Comparison of ENCODE assay signal across 19 mouse cellular contexts in genomic region chr4:149663849-149664503, GRCm38 (mm10). TPM values are rescaled to one million over a fixed set of nuclear protein-coding genes. Genes with fewer than 3 reads are reported as not detected.
DNase-seq lines count a peak whose midpoint lies in the region; ATAC-seq lines count a peak whose summit lies in the region.
"Had no signal": no experiment of that assay in that cellular context is flagged by ENCODE, and none has a peak within 500 bp of the region (broad histone marks: within the 10 kb centered on the region; RNA-seq: fewer than 3 reads in every experiment).

No protein-coding gene starts in this region.

- 0 out of 2 replicates have a peak, but pooled peaks have one; percentile 20 for ATAC-seq in granulocyte monocyte progenitor cell, adult 5-6 weeks (replicated peaks; ENCODE audit: poor library complexity, severe bottlenecking)
- ATAC-seq: forebrain, postnatal 0 days; intestine, embryonic 15.5 days; lung, postnatal 0 days; midbrain, embryonic 16.5 days had no signal

- peak; percentile 33 to 36 for DNase-seq in lung, adult 18-20 months
- no peak for DNase-seq in lung, postnatal 25 days (ENCODE audit: low spot score)
- DNase-seq in thymus, postnatal 25 days: peak; percentile 30
- no peak for DNase-seq in thymus, postnatal 10 days (ENCODE audit: low spot score in 2 of 2)
- no peak for DNase-seq in right cerebral cortex, postnatal 14 days
- no peak for DNase-seq in layer of hippocampus, postnatal 36 days
- DNase-seq in yolk sac, embryonic 10.5 days (ENCODE audit: low spot score): no peak
- DNase-seq: adrenal gland, postnatal 25 days; cerebellum, adult 11-12 months; cerebellum, postnatal 25 days; forebrain, postnatal 0 days; gastrocnemius, adult 2 months; heart, postnatal 10 days; kidney, postnatal 4 days; layer of hippocampus, adult 9-11 months had no signal

RNA-seq across cellular contexts. Expression of gene Pik3cd, which starts 38.4 kb away (rescaled TPM):
- total RNA-seq in granulocyte monocyte progenitor cell, adult 5-6 weeks (2014; fragmentation: Nextera tagmentation): 72.9 and 80.4 TPM in 2 replicates
- 64.5 and 81.6 TPM in 2 replicates for total RNA-seq in granulocyte monocyte progenitor cell, adult 5-6 weeks (2017)
- 10 to 100 TPM; 20.8 to 25.0 TPM for total RNA-seq in layer of hippocampus, postnatal 36 days (2021)

Comparison
In these comparisons a context has a peak if more than half of its experiments do, and no peak if none do; other contexts are left out.
1. DNase-seq: peak in lung, adult 18-20 months (2 of 2) and thymus, postnatal 25 days (single experiment); none in lung, postnatal 25 days (single experiment), thymus, postnatal 10 days (0 of 2), right cerebral cortex, postnatal 14 days (single experiment), layer of hippocampus, postnatal 36 days (0 of 2) and yolk sac, embryonic 10.5 days (single experiment).